Mouse (Mus musculus): ENCODE data around the gene Lyplal1. TPM values are rescaled to one million over a fixed set of nuclear protein-coding genes. Genes with fewer than 3 reads are reported as not detected.
A peak's percentile ranks its signal among the peaks of the same experiment; 100 is the strongest.

Gene Lyplal1
- polyA plus RNA-seq (2015; fragmentation: Nextera tagmentation; extraction: Ambion mirVana): 32.1 and 35.0 TPM in 2 replicates

DNA sequence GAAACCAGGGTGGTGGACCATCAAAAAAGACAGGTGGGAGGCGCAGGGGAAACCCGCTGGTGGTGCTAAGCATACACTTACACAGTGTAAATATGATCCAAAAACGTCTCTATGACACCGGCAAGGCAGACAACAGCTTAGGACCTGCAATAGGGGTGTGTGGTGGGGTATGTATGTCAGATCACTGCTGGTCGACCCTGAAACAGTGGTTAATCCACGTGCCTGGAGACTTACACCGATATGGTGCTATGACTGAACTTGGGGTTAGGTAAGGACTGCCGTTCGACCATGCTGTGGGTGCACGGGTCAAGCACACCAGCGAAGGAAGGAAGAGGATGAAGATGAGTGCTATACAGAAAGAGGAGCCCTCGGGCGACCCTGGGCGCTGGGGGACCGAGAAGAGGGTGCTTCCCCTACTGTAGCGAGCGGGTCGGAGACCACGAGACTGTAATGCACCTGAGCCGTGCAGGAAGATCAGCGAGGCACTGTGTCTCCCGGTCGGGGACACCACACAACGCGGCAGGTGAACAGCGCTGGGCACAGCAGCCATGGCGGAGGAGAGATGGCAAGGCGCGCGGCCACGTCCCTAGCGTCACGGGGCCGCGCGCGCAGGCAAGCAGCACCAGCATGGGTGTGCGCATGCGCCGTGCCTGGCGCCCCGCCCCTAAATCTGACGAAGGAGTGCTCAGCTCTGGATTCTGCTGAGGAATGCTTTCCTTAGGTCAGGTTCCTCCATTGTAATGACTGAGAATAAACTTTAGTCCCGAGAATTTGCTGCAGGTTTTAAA lies at the start of gene Lyplal1:
Gene Lyplal1 (minus strand): TSS at position 610 of the 788 bp plus-strand sequence.
- no peak for TF ChIP-seq CTCF (IDR thresholded peaks at IDR 0.05; ENCODE audit: low read depth)
- Histone ChIP-seq H3K4me2 (ENCODE audit: low read length) (peak within 1 kb of the TSS; percentile 92), H3K4me1 (replicated peaks; ENCODE audit: insufficient read depth, low read length) (0 out of 2 replicates have a peak, but pooled peaks cover 3% of the 10 kb centered on the region), H3K36me3 (ENCODE audit: insufficient read depth, low read length) (no peaks in the 10 kb centered on the region), H3K27ac (peak within 1 kb of the TSS; percentile 60; the same call in 1 of the 2 replicates), H3K9me3 (replicated peaks; ENCODE audit: low read length) (no peaks in the 10 kb centered on the region), H3K27me3 (ENCODE audit: insufficient read depth, low read length) (no peaks in the 10 kb centered on the region), H3K9ac (ENCODE audit: low read depth, low read length) (peak within 1 kb of the TSS; percentile 78), H3K4me3 (replicated peaks; ENCODE audit: low read depth, low read length) (peak within 1 kb of the TSS; percentile 77)
- 4% methylated on average over 44 of the region's 44 CpGs for WGBS
- peak; percentile 94 for ATAC-seq (replicated peaks; ENCODE audit: low FRiP score, low read depth)
- DNase-seq (ENCODE audit: low spot score): peak; percentile 96

GRCm38 (mm10) chr1:186163616-186164015 lies 46.5 kb upstream of the Lyplal1 start:
- no peaks in the 10 kb centered on the region for H3K27me3 ChIP-seq (ENCODE audit: insufficient read depth, low read length)
- DNase-seq (ENCODE audit: low spot score) (no peak), ATAC-seq (replicated peaks; ENCODE audit: low FRiP score, low read depth) (no peak)
- H3K27ac ChIP-seq: no peak overlapping the region
- TF ChIP-seq CTCF (IDR thresholded peaks at IDR 0.05; ENCODE audit: low read depth): no peak
- H3K4me2 ChIP-seq (ENCODE audit: low read length): no peak overlapping the region
- H3K36me3 ChIP-seq (ENCODE audit: insufficient read depth, low read length): no peaks in the 10 kb centered on the region
- H3K9me3 ChIP-seq (replicated peaks; ENCODE audit: low read length): no peaks in the 10 kb centered on the region
- H3K4me3 ChIP-seq (replicated peaks; ENCODE audit: low read depth, low read length): no peak overlapping the region
- WGBS: 37% methylated on average over 2 of the region's 2 CpGs
- no peaks in the 10 kb centered on the region for H3K4me1 ChIP-seq (replicated peaks; ENCODE audit: insufficient read depth, low read length)
- no peak overlapping the region for H3K9ac ChIP-seq (ENCODE audit: low read depth, low read length)

- Histone ChIP-seq H3K4me3 (replicated peaks; ENCODE audit: low read depth, low read length) (no peak overlapping the region), H3K4me2 (ENCODE audit: low read length) (no peak overlapping the region), H3K27ac (no peak overlapping the region), H3K9me3 (replicated peaks; ENCODE audit: low read length) (no peaks in the 10 kb centered on the region), H3K36me3 (ENCODE audit: insufficient read depth, low read length) (no peaks in the 10 kb centered on the region), H3K9ac (ENCODE audit: low read depth, low read length) (no peak overlapping the region), H3K4me1 (replicated peaks; ENCODE audit: insufficient read depth, low read length) (no peaks in the 10 kb centered on the region), H3K27me3 (ENCODE audit: insufficient read depth, low read length) (no peaks in the 10 kb centered on the region)
- ATAC-seq (replicated peaks; ENCODE audit: low FRiP score, low read depth) (no peak), DNase-seq (ENCODE audit: low spot score) (peak; percentile 15)
- no peak for TF ChIP-seq CTCF (IDR thresholded peaks at IDR 0.05; ENCODE audit: low read depth)
- WGBS: 46% methylated on average over 12 of the region's 12 CpGs
Observed at GRCm38 (mm10) chr1:186163206-186163605, 46.1 kb upstream of the Lyplal1 start.

GRCm38 (mm10) chr1:186150376-186150775 lies 33.3 kb upstream of the Lyplal1 start:
- H3K9ac ChIP-seq (ENCODE audit: low read depth, low read length): no peak overlapping the region
- H3K9me3 ChIP-seq (replicated peaks; ENCODE audit: low read length): no peaks in the 10 kb centered on the region
- H3K4me3 ChIP-seq (replicated peaks; ENCODE audit: low read depth, low read length): no peak overlapping the region
- 87% methylated on average over 5 of the region's 5 CpGs for WGBS
- ATAC-seq (replicated peaks; ENCODE audit: low FRiP score, low read depth) (no peak), DNase-seq (ENCODE audit: low spot score) (no peak)
- TF ChIP-seq CTCF (IDR thresholded peaks at IDR 0.05; ENCODE audit: low read depth): no peak
- no peak overlapping the region for H3K27ac ChIP-seq
- no peak overlapping the region for H3K4me2 ChIP-seq (ENCODE audit: low read length)
- H3K27me3 ChIP-seq (ENCODE audit: insufficient read depth, low read length): no peaks in the 10 kb centered on the region
- no peaks in the 10 kb centered on the region for H3K4me1 ChIP-seq (replicated peaks; ENCODE audit: insufficient read depth, low read length)
- H3K36me3 ChIP-seq (ENCODE audit: insufficient read depth, low read length): no peaks in the 10 kb centered on the region

GRCm38 (mm10) chr1:186145444-186145843 lies 28.3 kb upstream of the Lyplal1 start:
- Histone ChIP-seq H3K4me3 (replicated peaks; ENCODE audit: low read depth, low read length) (no peak overlapping the region), H3K36me3 (ENCODE audit: insufficient read depth, low read length) (no peaks in the 10 kb centered on the region), H3K27ac (no peak overlapping the region), H3K4me2 (ENCODE audit: low read length) (0 out of 2 replicates have a peak overlapping the region, but pooled peaks have one; percentile 16), H3K9ac (ENCODE audit: low read depth, low read length) (no peak overlapping the region), H3K9me3 (replicated peaks; ENCODE audit: low read length) (no peaks in the 10 kb centered on the region), H3K27me3 (ENCODE audit: insufficient read depth, low read length) (no peaks in the 10 kb centered on the region), H3K4me1 (replicated peaks; ENCODE audit: insufficient read depth, low read length) (no peaks in the 10 kb centered on the region)
- 24% methylated on average over 6 of the region's 6 CpGs for WGBS
- no peak for TF ChIP-seq CTCF (IDR thresholded peaks at IDR 0.05; ENCODE audit: low read depth)
- ATAC-seq (replicated peaks; ENCODE audit: low FRiP score, low read depth) (no peak), DNase-seq (ENCODE audit: low spot score) (peak; percentile 19)

DNA sequence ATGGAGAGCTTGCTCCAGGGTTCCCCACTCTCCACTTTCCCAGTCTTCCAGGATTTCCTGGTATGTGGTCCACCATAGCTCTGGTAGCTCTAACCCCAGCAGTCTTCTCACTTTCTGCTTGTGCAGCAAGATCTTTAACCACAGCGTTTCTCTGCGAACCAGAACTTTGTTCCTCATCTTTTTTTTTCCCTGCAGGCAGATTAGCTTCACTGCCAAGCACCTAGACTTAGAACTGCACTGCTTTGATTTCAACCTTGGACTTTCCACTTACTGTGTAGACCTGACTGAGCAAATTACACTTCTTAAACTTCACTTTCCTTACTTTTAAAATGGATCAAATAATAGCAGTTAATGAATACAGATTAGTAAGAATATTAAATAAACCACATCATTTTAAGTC lies 23.1 kb upstream of the Lyplal1 start:
- Histone ChIP-seq H3K36me3 (ENCODE audit: insufficient read depth, low read length) (no peaks in the 10 kb centered on the region), H3K9me3 (replicated peaks; ENCODE audit: low read length) (no peaks in the 10 kb centered on the region), H3K27me3 (ENCODE audit: insufficient read depth, low read length) (no peaks in the 10 kb centered on the region), H3K4me1 (replicated peaks; ENCODE audit: insufficient read depth, low read length) (0 out of 2 replicates have a peak, but pooled peaks cover 9% of the 10 kb centered on the region), H3K4me3 (replicated peaks; ENCODE audit: low read depth, low read length) (no peak overlapping the region), H3K4me2 (ENCODE audit: low read length) (no peak overlapping the region), H3K9ac (ENCODE audit: low read depth, low read length) (no peak overlapping the region), H3K27ac (no peak overlapping the region)
- WGBS: 64% methylated on average over 2 of the region's 2 CpGs
- DNase-seq (ENCODE audit: low spot score) (no peak), ATAC-seq (replicated peaks; ENCODE audit: low FRiP score, low read depth) (no peak)
- no peak for TF ChIP-seq CTCF (IDR thresholded peaks at IDR 0.05; ENCODE audit: low read depth)
